Mouse (Mus musculus): Measurements from ENCODE around the gene Mad2l1bp. TPM values are rescaled to one million over a fixed set of nuclear protein-coding genes. Genes with fewer than 3 reads are reported as not detected.

Gene Mad2l1bp
- polyA plus RNA-seq, 1 experiment from 2014 or later, result 41.2 TPM

GRCm38 (mm10) chr17:46168318-46168717 is 15.0 kb upstream of the Mad2l1bp start:
- 48% methylated on average over 5 of the region's 5 CpGs for WGBS
- Histone ChIP-seq H3K27ac (ENCODE audit: low read depth, low read length) (peak overlapping the region; percentile 49), H3K4me2 (no peak overlapping the region), H3K27me3 (replicated peaks; ENCODE audit: control insufficient read depth, insufficient read depth, low read length) (no peaks in the 10 kb centered on the region), H3K4me3 (ENCODE audit: low read depth, low read length) (no peak overlapping the region), H3K9ac (ENCODE audit: low read depth, low read length) (no peak overlapping the region), H3K36me3 (ENCODE audit: control insufficient read depth, insufficient read depth, low read length) (peaks cover 56% of the 10 kb centered on the region), H3K9me3 (ENCODE audit: control insufficient read depth, low read length) (no peaks in the 10 kb centered on the region), H3K4me1 (replicated peaks; ENCODE audit: control insufficient read depth, insufficient read depth, low read length) (peaks cover under 1% of the 10 kb centered on the region)
- no peak for DNase-seq (ENCODE audit: low spot score)
- peak; percentile 46; the same call in 1 of the 2 replicates for ATAC-seq (replicated peaks; ENCODE audit: low FRiP score)

DNA sequence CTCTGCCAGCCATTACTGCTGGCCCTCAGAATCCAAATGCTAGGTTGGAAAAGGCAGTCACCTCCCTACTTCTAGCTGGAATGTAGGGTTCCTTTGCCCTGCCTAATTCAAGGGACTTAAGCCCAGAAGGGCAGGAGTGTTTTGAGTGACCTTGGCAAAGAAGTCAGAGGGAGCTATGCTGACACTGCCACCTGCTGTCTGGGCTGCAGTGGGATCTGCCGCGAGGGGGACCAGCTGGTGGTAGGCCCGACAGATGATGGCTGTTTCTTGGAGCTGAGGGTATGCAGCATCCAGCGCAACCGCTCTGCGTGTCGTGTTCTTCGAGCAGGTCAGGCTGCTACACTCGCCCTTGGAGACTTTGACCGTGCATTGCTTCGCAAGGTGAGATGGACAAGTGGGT is 13.7 kb upstream of the Mad2l1bp start:
- Histone ChIP-seq H3K27me3 (replicated peaks; ENCODE audit: control insufficient read depth, insufficient read depth, low read length) (no peaks in the 10 kb centered on the region), H3K27ac (ENCODE audit: low read depth, low read length) (no peak overlapping the region), H3K9ac (ENCODE audit: low read depth, low read length) (no peak overlapping the region), H3K4me2 (no peak overlapping the region), H3K9me3 (ENCODE audit: control insufficient read depth, low read length) (no peaks in the 10 kb centered on the region), H3K4me3 (ENCODE audit: low read depth, low read length) (no peak overlapping the region), H3K4me1 (replicated peaks; ENCODE audit: control insufficient read depth, insufficient read depth, low read length) (peaks cover 11% of the 10 kb centered on the region), H3K36me3 (ENCODE audit: control insufficient read depth, insufficient read depth, low read length) (peaks cover 49% of the 10 kb centered on the region)
- 89% methylated on average over 11 of the region's 11 CpGs for WGBS
- DNase-seq (ENCODE audit: low spot score) (no peak), ATAC-seq (replicated peaks; ENCODE audit: low FRiP score) (no peak)

DNA sequence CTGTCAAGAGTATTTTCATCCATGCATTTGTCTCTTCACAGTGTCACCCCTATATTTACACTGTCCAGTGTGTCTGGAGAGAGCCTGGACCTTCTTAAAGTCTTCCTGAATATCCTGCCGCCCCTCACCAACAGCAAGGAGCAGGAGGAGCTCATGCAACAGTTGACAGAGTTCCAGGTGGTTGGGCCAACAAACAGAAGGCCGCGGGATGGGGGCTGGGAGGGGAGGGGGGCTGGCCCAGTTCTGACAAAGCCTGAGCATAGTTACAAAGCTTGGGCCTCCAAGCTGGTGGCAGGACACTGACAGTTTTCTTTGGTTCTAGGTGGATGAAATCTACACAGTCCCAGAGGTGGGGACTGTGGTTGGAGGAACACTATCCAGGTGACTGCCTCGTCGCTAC is 12.9 kb upstream of the Mad2l1bp start:
- Histone ChIP-seq H3K4me1 (replicated peaks; ENCODE audit: control insufficient read depth, insufficient read depth, low read length) (peaks cover 18% of the 10 kb centered on the region), H3K4me2 (no peak overlapping the region), H3K36me3 (ENCODE audit: control insufficient read depth, insufficient read depth, low read length) (peaks cover 49% of the 10 kb centered on the region), H3K9me3 (ENCODE audit: control insufficient read depth, low read length) (no peaks in the 10 kb centered on the region), H3K9ac (ENCODE audit: low read depth, low read length) (no peak overlapping the region), H3K27ac (ENCODE audit: low read depth, low read length) (no peak overlapping the region), H3K27me3 (replicated peaks; ENCODE audit: control insufficient read depth, insufficient read depth, low read length) (no peaks in the 10 kb centered on the region), H3K4me3 (ENCODE audit: low read depth, low read length) (no peak overlapping the region)
- WGBS, result 94% methylated on average over 5 of the region's 5 CpGs
- ATAC-seq (replicated peaks; ENCODE audit: low FRiP score) (no peak), DNase-seq (ENCODE audit: low spot score) (no peak)

DNA sequence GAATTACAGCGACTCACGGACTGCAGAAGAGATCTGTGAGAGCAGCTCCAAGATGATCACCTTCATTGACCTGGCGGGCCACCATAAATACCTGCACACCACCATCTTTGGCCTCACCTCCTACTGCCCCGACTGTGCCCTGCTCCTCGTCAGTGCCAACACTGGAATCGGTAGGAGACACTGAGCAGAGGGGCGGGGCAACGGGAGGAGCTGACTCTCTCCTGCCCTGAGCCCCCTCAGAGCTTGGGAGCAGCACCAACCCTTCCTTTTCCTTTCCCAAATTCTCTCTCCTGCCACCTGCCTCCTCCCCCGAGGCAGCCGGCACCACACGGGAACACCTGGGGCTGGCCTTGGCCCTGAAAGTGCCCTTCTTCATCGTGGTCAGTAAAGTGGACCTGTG is 12.1 kb upstream of the Mad2l1bp start:
- no peaks in the 10 kb centered on the region for H3K27me3 ChIP-seq (replicated peaks; ENCODE audit: control insufficient read depth, insufficient read depth, low read length)
- H3K4me2 ChIP-seq, result no peak overlapping the region
- H3K36me3 ChIP-seq (ENCODE audit: control insufficient read depth, insufficient read depth, low read length), result peaks cover 46% of the 10 kb centered on the region
- 90% methylated on average over 12 of the region's 12 CpGs for WGBS
- no peak overlapping the region for H3K9ac ChIP-seq (ENCODE audit: low read depth, low read length)
- H3K4me3 ChIP-seq (ENCODE audit: low read depth, low read length), result no peak overlapping the region
- DNase-seq (ENCODE audit: low spot score), result no peak
- H3K4me1 ChIP-seq (replicated peaks; ENCODE audit: control insufficient read depth, insufficient read depth, low read length), result peaks cover 18% of the 10 kb centered on the region
- no peak for ATAC-seq (replicated peaks; ENCODE audit: low FRiP score)
- H3K27ac ChIP-seq (ENCODE audit: low read depth, low read length), result no peak overlapping the region
- no peaks in the 10 kb centered on the region for H3K9me3 ChIP-seq (ENCODE audit: control insufficient read depth, low read length)

DNA sequence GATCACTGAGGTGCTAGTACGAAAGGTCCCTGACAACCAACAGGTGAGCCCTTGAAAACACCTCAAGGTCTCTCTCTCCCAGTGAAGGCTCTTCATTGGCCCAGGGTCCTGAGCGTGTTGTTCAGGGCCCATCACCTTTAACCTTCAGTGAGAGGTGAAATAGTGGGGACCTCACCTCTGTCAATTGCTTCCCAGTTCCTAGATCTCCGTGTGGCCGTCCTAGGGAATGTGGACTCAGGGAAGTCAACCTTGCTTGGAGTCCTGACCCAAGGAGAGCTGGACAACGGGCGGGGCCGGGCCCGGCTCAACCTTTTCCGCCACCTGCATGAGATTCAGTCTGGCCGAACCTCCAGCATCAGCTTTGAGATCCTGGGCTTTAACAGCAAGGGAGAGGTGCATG is 11.4 kb upstream of the Mad2l1bp start:
- Histone ChIP-seq H3K9ac (ENCODE audit: low read depth, low read length) (no peak overlapping the region), H3K9me3 (ENCODE audit: control insufficient read depth, low read length) (no peaks in the 10 kb centered on the region), H3K4me1 (replicated peaks; ENCODE audit: control insufficient read depth, insufficient read depth, low read length) (peaks cover 18% of the 10 kb centered on the region), H3K27me3 (replicated peaks; ENCODE audit: control insufficient read depth, insufficient read depth, low read length) (no peaks in the 10 kb centered on the region), H3K27ac (ENCODE audit: low read depth, low read length) (no peak overlapping the region), H3K4me2 (no peak overlapping the region), H3K4me3 (ENCODE audit: low read depth, low read length) (no peak overlapping the region), H3K36me3 (ENCODE audit: control insufficient read depth, insufficient read depth, low read length) (peaks cover 46% of the 10 kb centered on the region)
- ATAC-seq (replicated peaks; ENCODE audit: low FRiP score), result no peak
- DNase-seq (ENCODE audit: low spot score), result no peak
- WGBS, result 92% methylated on average over 10 of the region's 10 CpGs

DNA sequence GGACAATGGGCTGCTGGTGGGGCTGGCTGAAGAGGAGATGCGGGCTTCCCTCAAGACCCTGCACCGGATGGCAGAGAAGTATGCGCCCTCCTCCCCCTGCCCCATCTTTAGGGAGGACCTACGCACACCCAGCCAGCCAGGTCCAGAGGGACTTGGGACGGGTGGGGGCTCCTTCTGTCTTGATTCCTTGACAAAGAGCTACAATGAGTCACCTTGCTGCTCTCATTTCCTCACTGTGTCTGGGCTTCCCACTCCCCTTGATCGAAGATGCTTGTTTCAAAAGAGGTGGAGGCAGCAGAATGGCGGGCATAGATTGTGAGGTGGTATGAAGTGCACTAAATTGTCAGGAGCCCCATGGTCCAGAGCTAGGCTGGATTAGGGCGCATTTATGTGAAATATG is 10.9 kb upstream of the Mad2l1bp start:
- 91% methylated on average over 8 of the region's 8 CpGs for WGBS
- Histone ChIP-seq H3K36me3 (ENCODE audit: control insufficient read depth, insufficient read depth, low read length) (peaks cover 46% of the 10 kb centered on the region), H3K4me1 (replicated peaks; ENCODE audit: control insufficient read depth, insufficient read depth, low read length) (peaks cover 18% of the 10 kb centered on the region), H3K27me3 (replicated peaks; ENCODE audit: control insufficient read depth, insufficient read depth, low read length) (no peaks in the 10 kb centered on the region), H3K9ac (ENCODE audit: low read depth, low read length) (no peak overlapping the region), H3K9me3 (ENCODE audit: control insufficient read depth, low read length) (no peaks in the 10 kb centered on the region), H3K27ac (ENCODE audit: low read depth, low read length) (no peak overlapping the region), H3K4me3 (ENCODE audit: low read depth, low read length) (no peak overlapping the region), H3K4me2 (no peak overlapping the region)
- no peak for ATAC-seq (replicated peaks; ENCODE audit: low FRiP score)
- no peak for DNase-seq (ENCODE audit: low spot score)

GRCm38 (mm10) chr17:46162951-46163421 is 9.6 kb upstream of the Mad2l1bp start:
- WGBS, result 58% methylated on average over 9 of the region's 9 CpGs
- peaks cover 35% of the 10 kb centered on the region for H3K36me3 ChIP-seq (ENCODE audit: control insufficient read depth, insufficient read depth, low read length)
- peak overlapping the region; percentile 13; the same call in 1 of the 2 replicates for H3K9ac ChIP-seq (ENCODE audit: low read depth, low read length)
- no peaks in the 10 kb centered on the region for H3K27me3 ChIP-seq (replicated peaks; ENCODE audit: control insufficient read depth, insufficient read depth, low read length)
- H3K4me1 ChIP-seq (replicated peaks; ENCODE audit: control insufficient read depth, insufficient read depth, low read length), result peaks cover 23% of the 10 kb centered on the region
- H3K4me3 ChIP-seq (ENCODE audit: low read depth, low read length), result peak overlapping the region; percentile 26
- H3K9me3 ChIP-seq (ENCODE audit: control insufficient read depth, low read length), result no peaks in the 10 kb centered on the region
- H3K4me2 ChIP-seq, result peak overlapping the region; percentile 88
- H3K27ac ChIP-seq (ENCODE audit: low read depth, low read length), result peak overlapping the region; percentile 67
- DNase-seq (ENCODE audit: low spot score) (peak; percentile 30), ATAC-seq (replicated peaks; ENCODE audit: low FRiP score) (no peak)

DNA sequence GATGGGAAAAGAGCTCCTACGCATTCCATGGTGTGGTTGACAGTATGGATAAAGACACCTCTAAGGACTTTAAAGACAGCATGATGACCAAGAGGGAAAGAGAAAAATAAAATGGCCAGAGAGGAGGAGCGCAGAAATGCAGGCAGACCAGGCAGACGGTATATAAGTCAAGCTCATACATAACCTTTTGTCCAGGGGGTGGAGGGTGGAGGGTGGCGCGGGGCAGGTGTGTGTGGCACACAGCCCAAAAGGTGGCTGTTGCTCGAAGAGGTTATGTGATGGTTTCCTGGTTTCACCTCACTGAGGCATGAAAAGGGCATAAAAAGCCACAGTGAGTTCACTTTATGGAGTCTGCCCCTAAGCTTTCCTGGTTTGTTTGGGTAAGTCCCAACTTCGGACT is 9.2 kb upstream of the Mad2l1bp start:
- Histone ChIP-seq H3K9ac (ENCODE audit: low read depth, low read length) (peak overlapping the region; percentile 13; the same call in 1 of the 2 replicates), H3K4me3 (ENCODE audit: low read depth, low read length) (peak overlapping the region; percentile 26), H3K27me3 (replicated peaks; ENCODE audit: control insufficient read depth, insufficient read depth, low read length) (no peaks in the 10 kb centered on the region), H3K27ac (ENCODE audit: low read depth, low read length) (no peak overlapping the region), H3K4me2 (peak overlapping the region; percentile 88), H3K9me3 (ENCODE audit: control insufficient read depth, low read length) (no peaks in the 10 kb centered on the region), H3K4me1 (replicated peaks; ENCODE audit: control insufficient read depth, insufficient read depth, low read length) (peaks cover 23% of the 10 kb centered on the region), H3K36me3 (ENCODE audit: control insufficient read depth, insufficient read depth, low read length) (peaks cover 32% of the 10 kb centered on the region)
- WGBS, result 87% methylated on average over 7 of the region's 7 CpGs
- DNase-seq (ENCODE audit: low spot score) (no peak), ATAC-seq (replicated peaks; ENCODE audit: low FRiP score) (no peak)

DNA sequence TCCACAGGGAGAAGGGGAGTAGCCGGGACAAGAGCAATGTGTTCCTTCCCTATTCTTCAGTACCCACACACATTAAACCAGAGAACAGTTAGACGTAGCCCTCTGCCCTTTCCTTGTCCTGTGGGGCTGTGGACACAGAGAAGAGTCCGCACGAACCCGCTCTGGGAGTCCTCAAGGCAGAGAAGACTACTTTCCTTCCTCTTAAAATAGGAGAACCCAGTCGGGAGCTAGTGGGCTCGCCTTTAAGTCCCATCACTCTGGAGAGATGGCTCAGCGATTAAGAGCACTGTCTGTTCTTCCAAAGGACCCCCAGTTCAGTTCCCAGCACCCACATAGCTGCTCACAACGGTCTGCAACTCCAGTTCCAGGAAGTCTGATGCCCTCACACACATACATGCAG is 8.4 kb upstream of the Mad2l1bp start:
- Histone ChIP-seq H3K27me3 (replicated peaks; ENCODE audit: control insufficient read depth, insufficient read depth, low read length) (no peaks in the 10 kb centered on the region), H3K36me3 (ENCODE audit: control insufficient read depth, insufficient read depth, low read length) (peaks cover 26% of the 10 kb centered on the region), H3K27ac (ENCODE audit: low read depth, low read length) (peak overlapping the region; percentile 83), H3K4me2 (peak overlapping the region; percentile 88), H3K9me3 (ENCODE audit: control insufficient read depth, low read length) (no peaks in the 10 kb centered on the region), H3K4me3 (ENCODE audit: low read depth, low read length) (peak overlapping the region; percentile 86), H3K4me1 (replicated peaks; ENCODE audit: control insufficient read depth, insufficient read depth, low read length) (peaks cover 30% of the 10 kb centered on the region), H3K9ac (ENCODE audit: low read depth, low read length) (peak overlapping the region; percentile 84)
- ATAC-seq (replicated peaks; ENCODE audit: low FRiP score), result no peak
- DNase-seq (ENCODE audit: low spot score), result no peak
- 42% methylated on average over 9 of the region's 9 CpGs for WGBS
